Mouse (Mus musculus): ENCODE results near the gene Zfp827. TPM values are rescaled to one million over a fixed set of nuclear protein-coding genes. Genes with fewer than 3 reads are reported as not detected.

The Zfp827 gene
- total RNA-seq, 2 experiments from 2014 or later: 0.10 to 0.71 TPM

- no peak for ATAC-seq (replicated peaks; ENCODE audit: poor library complexity, severe bottlenecking)
Observed at GRCm38 (mm10) chr8:79208181-79208580, 179.9 kb downstream of the Zfp827 start.

DNA sequence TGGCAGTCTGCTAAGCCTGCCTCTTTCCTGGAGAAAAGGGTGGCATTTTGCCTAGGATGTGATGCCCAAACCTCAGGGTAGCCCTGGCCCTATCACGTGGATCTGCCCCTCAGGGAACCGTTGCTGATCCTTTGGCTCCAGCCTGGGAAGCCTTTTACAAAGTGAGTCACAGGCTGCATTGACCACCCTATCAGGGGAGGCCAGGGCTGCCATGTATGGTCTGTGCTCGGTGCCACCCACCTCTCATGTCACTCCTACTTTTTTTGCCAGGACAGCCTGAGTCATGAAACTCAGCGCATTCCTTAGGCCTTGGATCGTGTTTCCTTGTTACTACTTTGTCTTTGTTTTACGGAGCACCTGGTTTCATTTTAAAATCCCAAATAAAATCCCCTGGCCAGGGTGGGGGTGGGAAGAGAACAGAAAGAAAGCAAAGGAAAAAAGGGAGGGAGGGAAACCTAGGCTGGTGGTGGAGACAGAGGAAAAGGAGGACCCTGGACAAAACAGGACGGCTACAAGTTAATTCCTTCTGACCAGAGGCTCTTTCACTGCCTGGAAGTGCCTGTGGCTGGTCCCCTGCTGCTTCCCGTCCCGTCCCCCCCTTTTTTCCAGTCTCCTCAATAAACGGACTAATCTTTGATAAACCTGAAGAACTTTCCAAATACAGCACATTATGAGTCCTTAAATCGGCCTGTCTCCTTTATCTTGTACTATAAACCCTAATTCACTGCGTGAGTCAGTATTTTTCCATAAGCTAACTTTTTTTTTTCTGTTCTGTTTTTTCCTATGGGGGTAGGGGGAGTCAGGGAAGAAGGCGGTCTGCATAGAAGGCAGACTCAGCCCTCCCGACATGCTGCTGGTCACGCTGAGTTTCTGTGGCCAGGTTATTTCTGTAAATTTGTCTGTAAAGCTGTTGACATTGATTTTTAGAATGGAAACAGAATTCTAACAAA lies 180.7 kb downstream of the Zfp827 start:
- ATAC-seq (replicated peaks; ENCODE audit: poor library complexity, severe bottlenecking): no peak

DNA sequence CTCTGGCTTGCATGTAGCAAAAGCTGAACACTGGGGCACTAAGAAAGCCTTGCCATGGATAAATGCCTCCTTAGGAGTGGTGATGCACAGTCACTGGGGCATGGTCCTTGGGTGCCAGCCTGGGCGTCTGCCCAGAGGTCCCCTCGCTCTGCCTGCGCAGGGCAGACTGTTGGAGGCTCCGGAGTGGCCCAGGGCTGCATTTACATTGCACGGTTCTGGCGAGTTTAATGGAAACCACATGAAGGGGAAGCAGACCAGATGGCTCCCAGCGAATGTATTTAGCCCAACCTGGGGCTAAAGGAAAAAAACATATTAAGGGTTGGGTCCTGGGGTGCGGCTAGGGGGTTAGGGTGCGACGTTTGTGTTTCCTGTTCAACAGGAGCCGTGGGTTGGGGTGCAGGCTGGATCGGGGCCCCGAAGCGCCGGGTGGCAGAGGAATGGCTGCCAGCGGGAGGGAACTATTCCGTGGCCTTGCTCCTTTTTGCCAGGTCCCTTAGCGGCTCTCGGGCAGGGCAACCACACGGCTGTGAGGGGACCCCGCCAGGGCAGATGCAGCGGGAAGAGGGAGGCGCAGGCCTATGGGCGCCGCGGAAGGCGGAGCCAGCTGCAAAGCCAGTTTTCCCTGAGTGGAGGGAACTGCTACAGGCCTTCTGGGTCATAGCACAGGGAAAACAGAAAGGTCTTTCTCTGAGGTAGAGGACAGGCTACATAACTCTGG lies 181.6 kb downstream of the Zfp827 start:
- peak; percentile 83 for ATAC-seq (replicated peaks; ENCODE audit: poor library complexity, severe bottlenecking)

- no peak for ATAC-seq (replicated peaks; ENCODE audit: poor library complexity, severe bottlenecking)
Observed at GRCm38 (mm10) chr8:79211630-79212029, 183.4 kb downstream of the Zfp827 start.

DNA sequence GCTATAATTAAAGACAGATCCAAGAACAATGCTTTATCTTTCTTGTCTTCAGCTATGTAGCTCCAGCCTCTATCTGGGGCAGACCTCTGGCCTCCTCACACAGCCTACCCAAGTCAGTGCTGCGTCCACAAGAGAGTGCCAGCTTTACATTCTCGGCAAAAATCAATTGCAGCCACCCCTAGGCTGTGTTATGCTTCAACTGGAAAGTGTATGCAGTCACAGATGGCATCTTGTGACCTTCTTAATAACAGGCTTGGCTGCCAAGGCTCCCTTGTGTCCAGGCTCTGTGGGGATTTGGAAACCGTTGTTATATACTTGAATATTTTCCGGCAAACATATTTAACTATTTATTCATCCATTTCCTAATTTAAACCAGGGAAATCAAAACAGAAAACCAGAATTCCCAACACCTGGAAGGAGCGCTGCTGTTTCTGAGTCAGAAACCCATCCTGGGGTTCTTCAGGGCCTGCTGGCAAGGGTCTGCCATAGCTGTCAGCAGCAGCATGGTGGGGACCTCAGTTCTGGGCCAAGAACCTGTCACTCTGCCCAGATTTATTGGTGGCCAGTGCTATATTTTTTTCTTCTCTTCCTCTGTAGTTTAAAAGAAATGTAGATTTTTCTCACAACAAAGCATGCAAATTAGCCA lies 194.0 kb downstream of the Zfp827 start:
- ATAC-seq (replicated peaks; ENCODE audit: poor library complexity, severe bottlenecking): no peak

DNA sequence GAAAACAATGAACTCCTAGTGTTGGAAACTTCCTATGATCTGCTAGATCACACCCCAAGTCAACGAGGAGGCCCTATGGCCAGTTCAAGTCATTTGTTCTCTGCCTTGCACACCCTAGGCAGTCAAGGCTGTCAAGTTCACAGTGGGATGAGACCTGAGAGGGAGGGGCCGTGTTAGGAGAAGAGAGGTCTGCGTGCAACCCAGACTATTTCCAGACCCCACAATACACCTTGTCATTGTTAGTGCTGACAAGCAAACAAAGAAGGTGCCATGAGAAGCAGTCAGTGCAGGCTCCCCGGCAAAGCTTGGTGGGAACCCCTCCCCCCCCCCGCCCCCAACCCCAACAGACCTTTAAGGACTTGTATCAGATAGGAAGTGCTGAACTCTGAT lies 194.5 kb downstream of the Zfp827 start:
- ATAC-seq (replicated peaks; ENCODE audit: poor library complexity, severe bottlenecking): no peak

DNA sequence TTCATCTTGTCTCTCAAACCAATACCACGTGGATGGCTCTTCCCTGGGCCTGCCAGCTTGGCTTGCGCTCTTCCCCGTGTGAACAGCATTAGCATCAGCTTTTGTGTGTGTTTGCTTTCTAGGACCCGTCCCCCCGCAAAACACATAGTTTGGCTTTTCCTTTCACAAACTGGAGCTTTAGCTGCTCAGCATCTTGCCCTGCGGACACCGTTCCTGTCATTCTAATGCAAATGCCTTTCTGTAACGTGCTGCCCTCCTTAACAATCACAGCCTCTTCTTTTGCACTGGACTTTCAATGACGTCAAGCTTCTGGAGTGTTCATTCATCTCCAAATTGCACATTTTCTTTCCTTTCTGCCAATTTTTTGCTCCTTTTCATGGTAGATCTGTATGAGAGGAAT lies 196.1 kb downstream of the Zfp827 start:
- ATAC-seq (replicated peaks; ENCODE audit: poor library complexity, severe bottlenecking): no peak

- ATAC-seq (replicated peaks; ENCODE audit: poor library complexity, severe bottlenecking): peak; percentile 98
Observed at GRCm38 (mm10) chr8:79225586-79225985, 197.3 kb downstream of the Zfp827 start.

GRCm38 (mm10) chr8:79226046-79226445 lies 197.8 kb downstream of the Zfp827 start:
- peak; percentile 57 for ATAC-seq (replicated peaks; ENCODE audit: poor library complexity, severe bottlenecking)

- ATAC-seq (replicated peaks; ENCODE audit: poor library complexity, severe bottlenecking): no peak
Observed at GRCm38 (mm10) chr8:79227194-79227593, 199.0 kb downstream of the Zfp827 start.

DNA sequence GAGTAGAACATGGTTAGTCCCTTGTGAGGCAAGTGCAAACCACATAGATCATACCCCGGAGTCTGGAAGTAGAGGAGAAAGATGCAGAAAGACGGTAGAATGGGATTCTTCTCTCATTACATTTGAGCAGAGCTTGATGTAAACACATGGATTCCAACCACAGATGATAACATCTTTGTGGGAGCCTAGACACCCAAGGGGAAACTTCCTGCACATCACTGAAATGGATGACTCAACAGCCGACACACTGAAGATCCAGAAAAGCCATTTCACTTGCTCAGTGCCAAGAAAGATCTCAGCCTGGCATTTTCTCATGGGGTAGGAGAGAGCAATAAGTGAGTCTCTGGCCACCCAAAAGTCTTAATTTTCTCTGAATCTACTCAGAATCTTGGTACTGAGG lies 199.7 kb downstream of the Zfp827 start:
- ATAC-seq (replicated peaks; ENCODE audit: poor library complexity, severe bottlenecking): no peak

DNA sequence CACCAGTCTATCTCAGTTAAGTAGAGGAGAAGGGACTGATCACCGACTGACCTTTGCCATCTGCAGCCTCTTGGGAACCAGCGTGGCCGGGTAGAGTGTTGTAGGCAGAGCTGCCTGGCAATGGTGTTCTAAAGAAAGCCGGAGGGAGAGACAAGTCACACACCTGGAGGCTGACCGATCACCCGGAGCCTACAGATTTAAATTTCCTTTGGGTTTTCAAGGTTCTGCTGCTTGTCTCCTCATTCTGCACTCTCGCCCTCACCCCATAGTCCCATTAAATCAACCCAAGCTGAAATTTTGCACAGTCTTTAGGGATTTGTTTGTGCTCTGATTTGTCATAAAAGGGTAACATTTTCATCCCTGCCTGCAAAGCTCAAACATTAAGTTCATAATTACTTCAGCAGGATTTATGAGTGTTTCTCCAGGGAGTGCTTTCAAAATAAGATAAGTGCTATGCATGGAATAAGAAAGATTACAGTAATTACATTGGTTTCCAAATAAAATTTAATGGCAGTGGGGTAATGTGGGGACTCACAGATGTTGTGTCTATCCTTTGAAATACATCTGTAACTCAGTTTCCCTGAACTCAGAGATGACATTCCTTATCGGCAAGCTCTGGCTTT lies 201.1 kb downstream of the Zfp827 start:
- ATAC-seq (replicated peaks; ENCODE audit: poor library complexity, severe bottlenecking): no peak

- peak; percentile 86 for ATAC-seq (replicated peaks; ENCODE audit: poor library complexity, severe bottlenecking)
Observed at GRCm38 (mm10) chr8:79239320-79239719, 211.1 kb downstream of the Zfp827 start.

DNA sequence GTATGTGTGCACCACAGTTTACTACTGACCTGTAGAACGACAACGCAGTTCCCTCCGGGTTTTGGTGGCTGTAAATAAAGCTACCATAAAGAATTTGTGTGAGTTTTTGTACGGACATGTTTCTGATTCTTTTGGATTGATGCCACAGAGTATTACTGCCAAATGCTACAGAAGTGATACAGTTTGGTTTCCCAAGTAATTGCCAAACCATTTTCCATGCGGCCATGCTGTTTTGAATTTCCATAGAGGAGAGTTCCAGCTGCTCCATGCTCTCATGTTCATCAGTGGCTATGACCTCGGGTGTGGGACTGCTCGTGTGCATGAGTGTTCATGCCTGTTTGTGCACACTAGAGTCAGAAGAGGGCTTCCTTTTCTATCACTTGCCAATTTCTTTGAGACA lies 211.8 kb downstream of the Zfp827 start:
- ATAC-seq (replicated peaks; ENCODE audit: poor library complexity, severe bottlenecking): no peak

Other genes starting within 250 kb of the Zfp827 start
- 208 and 254 TPM in 2 replicates for gene Lsm6, start 207.3 kb upstream of the Zfp827 start, total RNA-seq (2014; fragmentation: Nextera tagmentation)
- 228 and 316 TPM in 2 replicates for gene Lsm6, start 207.3 kb upstream of the Zfp827 start, total RNA-seq (2017)
- not detected in 2 replicates for gene 1700011L22Rik, start 220.1 kb downstream of the Zfp827 start, total RNA-seq (2014; fragmentation: Nextera tagmentation)
- not detected in 2 replicates for gene 1700011L22Rik, start 220.1 kb downstream of the Zfp827 start, total RNA-seq (2017)

Measured in granulocyte monocyte progenitor cell, adult 5-6 weeks (primary cell).